Mouse (Mus musculus): ENCODE measurements around the gene Chd6. TPM values are rescaled to one million over a fixed set of nuclear protein-coding genes. Genes with fewer than 3 reads are reported as not detected.

Gene Chd6
- total RNA-seq, 2 experiments from 2014 or later: 56.7 to 57.9 TPM

- Histone ChIP-seq H3K27ac (no peak overlapping the region), H3K4me3 (no peak overlapping the region)
- TF ChIP-seq CTCF (conservative IDR thresholded peaks at IDR 0.05): no peak
- DNase-seq (ENCODE audit: low spot score in 2 of 2): no peak
Measured at GRCm38 (mm10) chr2:161058841-161059240, 50.0 kb downstream of the Chd6 start.

- Histone ChIP-seq H3K4me3 (no peak overlapping the region), H3K27ac (0 out of 2 replicates have a peak overlapping the region, but pooled peaks have one; percentile 12)
- DNase-seq (ENCODE audit: low spot score in 2 of 2): peak; percentile 6 to 54
- no peak for TF ChIP-seq CTCF (conservative IDR thresholded peaks at IDR 0.05)
Measured at GRCm38 (mm10) chr2:161053765-161054164, 55.1 kb downstream of the Chd6 start.

GRCm38 (mm10) chr2:161052175-161052574 is 56.7 kb downstream of the Chd6 start:
- DNase-seq (ENCODE audit: low spot score in 2 of 2): no peak
- no peak overlapping the region for H3K27ac ChIP-seq
- no peak for TF ChIP-seq CTCF (conservative IDR thresholded peaks at IDR 0.05)
- no peak overlapping the region for H3K4me3 ChIP-seq

- H3K27ac ChIP-seq: no peak overlapping the region
- no peak overlapping the region for H3K4me3 ChIP-seq
- no peak for DNase-seq (ENCODE audit: low spot score in 2 of 2)
- no peak for TF ChIP-seq CTCF (conservative IDR thresholded peaks at IDR 0.05)
Measured at GRCm38 (mm10) chr2:161049426-161049825, 59.4 kb downstream of the Chd6 start.

- Histone ChIP-seq H3K4me3 (no peak overlapping the region), H3K27ac (no peak overlapping the region)
- DNase-seq (ENCODE audit: low spot score in 2 of 2): peak; percentile 14 to 73
- no peak for TF ChIP-seq CTCF (conservative IDR thresholded peaks at IDR 0.05)
Measured at GRCm38 (mm10) chr2:161044492-161045201, 64.2 kb downstream of the Chd6 start.

- no peak for DNase-seq (ENCODE audit: low spot score in 2 of 2)
Measured at GRCm38 (mm10) chr2:161042874-161043273, 66.0 kb downstream of the Chd6 start.

GRCm38 (mm10) chr2:161040743-161041142 is 68.1 kb downstream of the Chd6 start:
- Histone ChIP-seq H3K4me3 (no peak overlapping the region), H3K27ac (no peak overlapping the region)
- peak; percentile 47 for TF ChIP-seq CTCF (conservative IDR thresholded peaks at IDR 0.05)
- DNase-seq (ENCODE audit: low spot score in 2 of 2): no peak

More at GRCm38 (mm10) chr2:161042874-161043273, 66.0 kb downstream of the Chd6 start:
- H3K4me3 ChIP-seq: no peak overlapping the region
- peak; percentile 64 for TF ChIP-seq CTCF (conservative IDR thresholded peaks at IDR 0.05)
- no peak overlapping the region for H3K27ac ChIP-seq

- H3K27ac ChIP-seq: no peak overlapping the region
- DNase-seq (ENCODE audit: low spot score in 2 of 2): no peak
- no peak for TF ChIP-seq CTCF (conservative IDR thresholded peaks at IDR 0.05)
Measured at GRCm38 (mm10) chr2:161037766-161038165, 71.1 kb downstream of the Chd6 start.

GRCm38 (mm10) chr2:161033141-161033540 is 75.7 kb downstream of the Chd6 start:
- Histone ChIP-seq H3K27ac (no peak overlapping the region), H3K4me3 (no peak overlapping the region)
- TF ChIP-seq CTCF (conservative IDR thresholded peaks at IDR 0.05): no peak
- no peak for DNase-seq (ENCODE audit: low spot score in 2 of 2)

More at GRCm38 (mm10) chr2:161037766-161038165, 71.1 kb downstream of the Chd6 start:
- H3K4me3 ChIP-seq: no peak overlapping the region

GRCm38 (mm10) chr2:161032394-161032793 is 76.5 kb downstream of the Chd6 start:
- no peak for DNase-seq (ENCODE audit: low spot score in 2 of 2)
- no peak overlapping the region for H3K4me3 ChIP-seq
- no peak overlapping the region for H3K27ac ChIP-seq
- no peak for TF ChIP-seq CTCF (conservative IDR thresholded peaks at IDR 0.05)

GRCm38 (mm10) chr2:161024606-161025005 is 84.3 kb downstream of the Chd6 start:
- no peak overlapping the region for H3K4me3 ChIP-seq
- no peak for TF ChIP-seq CTCF (conservative IDR thresholded peaks at IDR 0.05)
- no peak for DNase-seq (ENCODE audit: low spot score in 2 of 2)
- H3K27ac ChIP-seq: no peak overlapping the region

- no peak for TF ChIP-seq CTCF (conservative IDR thresholded peaks at IDR 0.05)
- no peak for DNase-seq (ENCODE audit: low spot score in 2 of 2)
- H3K4me3 ChIP-seq: no peak overlapping the region
- no peak overlapping the region for H3K27ac ChIP-seq
Measured at GRCm38 (mm10) chr2:161017913-161018312, 91.0 kb downstream of the Chd6 start.

GRCm38 (mm10) chr2:161012577-161013251 is 96.2 kb downstream of the Chd6 start:
- H3K4me3 ChIP-seq: no peak overlapping the region
- no peak overlapping the region for H3K27ac ChIP-seq
- TF ChIP-seq CTCF (conservative IDR thresholded peaks at IDR 0.05): no peak
- no peak for DNase-seq (ENCODE audit: low spot score in 2 of 2)

- H3K27ac ChIP-seq: no peak overlapping the region
- no peak overlapping the region for H3K4me3 ChIP-seq
- no peak for DNase-seq (ENCODE audit: low spot score in 2 of 2)
- TF ChIP-seq CTCF (conservative IDR thresholded peaks at IDR 0.05): no peak
Measured at GRCm38 (mm10) chr2:161004338-161004737, 104.5 kb downstream of the Chd6 start.

All from layer of hippocampus, adult 2 months (tissue).